Comparison of ENCODE assay signal across 32 mouse cellular contexts in the genomic region with DNA sequence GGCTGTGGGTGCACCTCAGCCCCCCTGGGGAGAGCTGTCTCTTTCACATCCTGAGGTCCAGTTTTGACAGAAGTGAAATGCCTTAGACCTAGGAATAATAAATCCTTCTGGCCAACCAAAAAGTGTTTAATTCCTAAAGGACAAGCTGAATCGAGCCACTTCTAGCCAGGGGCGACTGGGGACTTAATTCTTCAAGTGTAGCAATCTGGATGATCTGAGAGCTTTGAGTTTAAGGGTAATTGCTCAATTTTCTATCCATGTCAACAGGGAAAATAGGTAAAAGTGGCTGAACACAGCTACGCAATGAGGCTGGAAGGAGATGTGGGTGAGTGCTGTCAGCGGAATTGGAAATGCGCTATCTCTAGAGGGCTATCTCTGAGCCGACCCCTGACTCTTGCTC.
"Had no signal": no experiment of that assay in that cellular context is flagged by ENCODE, and none has a peak within 500 bp of the region (broad histone marks: within the 10 kb centered on the region; RNA-seq: fewer than 3 reads in every experiment).

No protein-coding gene starts in this region.

- DNase-seq: left cerebral cortex, postnatal 4 days; liver; liver, embryonic 13.5 days; liver, postnatal 0 days; lung, adult 18-20 months; lung, adult 2 months; lung, embryonic 14.5 days; lung, postnatal 10 days; lung, postnatal 14 days; lung, postnatal 36 days; lung, postnatal 4 days; midbrain, embryonic 14.5 days had no signal

- H3K9me3 ChIP-seq: limb, embryonic 10.5 days; limb, embryonic 12.5 days; limb, embryonic 15.5 days; liver, embryonic 12.5 days; liver, embryonic 13.5 days; liver, embryonic 15.5 days; lung, embryonic 15.5 days; midbrain, embryonic 10.5 days; midbrain, embryonic 12.5 days; midbrain, embryonic 15.5 days had no signal

- H3K27ac ChIP-seq: limb, embryonic 10.5 days; limb, embryonic 12.5 days; limb, embryonic 13.5 days; limb, embryonic 15.5 days; liver, embryonic 12.5 days; liver, embryonic 13.5 days; liver, embryonic 14.5 days; liver, embryonic 15.5 days; lung, embryonic 15.5 days; macrophage; midbrain, embryonic 10.5 days; midbrain, embryonic 12.5 days; midbrain, embryonic 13.5 days; midbrain, embryonic 15.5 days; neural tube, embryonic 12.5 days had no signal

- ATAC-seq: liver, embryonic 12.5 days; lung, postnatal 0 days; midbrain, embryonic 13.5 days; midbrain, embryonic 15.5 days; midbrain, embryonic 16.5 days had no signal

- H3K4me1 ChIP-seq: limb, embryonic 13.5 days; liver, embryonic 15.5 days; megakaryocyte, embryonic 14.5 days; neural tube, embryonic 12.5 days had no signal

- H3K4me3 ChIP-seq: limb, embryonic 10.5 days; limb, embryonic 12.5 days; limb, embryonic 13.5 days; limb, embryonic 15.5 days; liver, embryonic 12.5 days; liver, embryonic 13.5 days; liver, embryonic 15.5 days; lung, embryonic 15.5 days; megakaryocyte, embryonic 14.5 days; midbrain, embryonic 10.5 days; midbrain, embryonic 12.5 days; midbrain, embryonic 13.5 days; midbrain, embryonic 15.5 days; myocyte; neural tube, embryonic 12.5 days had no signal

- H3K27me3 ChIP-seq: limb, embryonic 12.5 days; limb, embryonic 13.5 days; limb, embryonic 15.5 days; liver, embryonic 12.5 days; liver, embryonic 13.5 days; liver, embryonic 15.5 days; lung, embryonic 15.5 days; midbrain, embryonic 12.5 days; midbrain, embryonic 13.5 days; midbrain, embryonic 15.5 days; neural tube, embryonic 12.5 days had no signal

- H3K36me3 ChIP-seq: liver, embryonic 12.5 days; liver, embryonic 13.5 days; liver, embryonic 15.5 days; lung, embryonic 15.5 days; midbrain, embryonic 12.5 days; neural tube, embryonic 12.5 days had no signal

- H3K4me2 ChIP-seq: limb, embryonic 12.5 days; limb, embryonic 13.5 days; limb, embryonic 15.5 days; liver, embryonic 11.5 days; liver, embryonic 12.5 days; liver, embryonic 13.5 days; liver, embryonic 15.5 days; lung, embryonic 14.5 days; lung, embryonic 15.5 days; midbrain, embryonic 11.5 days; midbrain, embryonic 12.5 days; midbrain, embryonic 13.5 days; midbrain, embryonic 15.5 days; neural tube, embryonic 12.5 days had no signal

- H3K9ac ChIP-seq: limb, embryonic 12.5 days; limb, embryonic 13.5 days; limb, embryonic 15.5 days; liver, embryonic 12.5 days; liver, embryonic 13.5 days; liver, embryonic 14.5 days; liver, embryonic 15.5 days; liver, postnatal 0 days; lung, embryonic 14.5 days; lung, embryonic 15.5 days; midbrain, embryonic 12.5 days; midbrain, embryonic 13.5 days; midbrain, embryonic 15.5 days; neural tube, embryonic 12.5 days had no signal
